Mouse (Mus musculus) layer of hippocampus, adult 8-10 months (tissue): ENCODE results near the gene Cdca8. TPM values are rescaled to one million over a fixed set of nuclear protein-coding genes. Genes with fewer than 3 reads are reported as not detected.
"Not testable (repeated sequence)": the region's sequence is repeated elsewhere in the genome, so short reads cannot be mapped to it uniquely, and the experiment has no call there.

Experiments
- DNase-seq, 2 experiments: peaks; one replicate each; pipeline ENCODE4 v3.0.0; 2022; ENCODE audit warnings: low spot score in 2 of 2
- total RNA-seq, 4 experiments: library from RNA; stranded (reverse); gene quantifications; 2 replicates each; pipeline ENCODE4 v1.2.4; 2022

The Cdca8 gene
- total RNA-seq, result 1 to 10 TPM; 1.2 to 2.0 (median 1.2) TPM

GRCm38 (mm10) chr4:124939211-124939610 is at the start of gene Cdca8:
TSS of gene Cdca8 (minus strand) at chr4:124939311.
- DNase-seq, result not testable (repeated sequence)

- no peak for DNase-seq
Observed at GRCm38 (mm10) chr4:124988382-124988781, 49.3 kb upstream of the Cdca8 start.

- DNase-seq, result no peak
Observed at GRCm38 (mm10) chr4:124987711-124988097, 48.6 kb upstream of the Cdca8 start.

- DNase-seq, result no peak
Observed at GRCm38 (mm10) chr4:124986739-124987710, 47.9 kb upstream of the Cdca8 start.

GRCm38 (mm10) chr4:124985671-124986602 is 46.8 kb upstream of the Cdca8 start, which contains the start of gene Rspo1:
TSS of gene Rspo1 (plus strand) at chr4:124986430.
- no peak for DNase-seq

GRCm38 (mm10) chr4:124984871-124985670 is 46.0 kb upstream of the Cdca8 start:
- no peak for DNase-seq

- no peak for DNase-seq
Observed at GRCm38 (mm10) chr4:124983893-124984526, 44.9 kb upstream of the Cdca8 start.

GRCm38 (mm10) chr4:124978201-124978600 is 39.1 kb upstream of the Cdca8 start:
- no peak for DNase-seq

GRCm38 (mm10) chr4:124973296-124973695 is 34.2 kb upstream of the Cdca8 start:
- DNase-seq, result no peak

GRCm38 (mm10) chr4:124972316-124972715 is 33.2 kb upstream of the Cdca8 start:
- DNase-seq, result no peak

- no peak for DNase-seq
Observed at GRCm38 (mm10) chr4:124971094-124971493, 32.0 kb upstream of the Cdca8 start.

GRCm38 (mm10) chr4:124970677-124971076 is 31.6 kb upstream of the Cdca8 start:
- no peak for DNase-seq

- no peak for DNase-seq
Observed at GRCm38 (mm10) chr4:124970194-124970593, 31.1 kb upstream of the Cdca8 start.

- DNase-seq, result no peak
Observed at GRCm38 (mm10) chr4:124969219-124969848, 30.2 kb upstream of the Cdca8 start.

- no peak for DNase-seq
Observed at GRCm38 (mm10) chr4:124968711-124969110, 29.6 kb upstream of the Cdca8 start.

GRCm38 (mm10) chr4:124964912-124965599 is 25.9 kb upstream of the Cdca8 start:
- no peak for DNase-seq

GRCm38 (mm10) chr4:124962576-124962975 is 23.5 kb upstream of the Cdca8 start:
- DNase-seq, result no peak

- no peak for DNase-seq
Observed at GRCm38 (mm10) chr4:124960940-124961339, 21.8 kb upstream of the Cdca8 start.

- no peak for DNase-seq
Observed at GRCm38 (mm10) chr4:124959062-124959461, 20.0 kb upstream of the Cdca8 start.
